Mouse (Mus musculus) intestine, embryonic 16.5 days (tissue): Measurements from ENCODE around the gene Mboat1. TPM values are rescaled to one million over a fixed set of nuclear protein-coding genes. Genes with fewer than 3 reads are reported as not detected.

ENCODE experiments used
- ATAC-seq: fragments of 200-750 bp; cut with Nextera tagmentation; 2 replicates; pipeline ENCODE4 v1.8.0; 2017; ENCODE audit warnings: moderate TSS enrichment, moderate library complexity
- H3K27ac ChIP-seq: fragments of 300-500 bp; sonication (generic); 2 replicates; pipeline ENCODE4 v1.5.1; 2014; ENCODE audit warnings: mild to moderate bottlenecking, low read length
- H3K27me3 ChIP-seq: fragments of 300-500 bp; sonication (generic); replicated peaks from 2 replicates; pipeline ENCODE4 v1.6.1; 2014; ENCODE audit warnings: low read length, control low read depth, mixed read lengths; ENCODE audit not compliant: control insufficient read depth, insufficient read depth
- H3K36me3 ChIP-seq: fragments of 300-500 bp; sonication (generic); 2 replicates; pipeline ENCODE4 v1.6.1; 2014; ENCODE audit warnings: low read length, control low read depth; ENCODE audit not compliant: control insufficient read depth, insufficient read depth
- H3K4me1 ChIP-seq: fragments of 300-500 bp; sonication (generic); 2 replicates; pipeline ENCODE4 v1.6.1; 2014; ENCODE audit warnings: low read length, control low read depth, mixed read lengths; ENCODE audit not compliant: control insufficient read depth, insufficient read depth
- H3K4me2 ChIP-seq: fragments of 300-500 bp; sonication (generic); 2 replicates; pipeline ENCODE4 v1.6.1; 2014; ENCODE audit warnings: low read depth, low read length, control low read depth
- H3K4me3 ChIP-seq: fragments of 300-500 bp; sonication (generic); 2 replicates; pipeline ENCODE4 v1.5.1; 2014; ENCODE audit warnings: mild to moderate bottlenecking, low read length
- H3K9ac ChIP-seq: fragments of 300-500 bp; sonication (generic); 2 replicates; pipeline ENCODE4 v1.6.1; 2014; ENCODE audit warnings: low read depth, low read length
- H3K9me3 ChIP-seq: fragments of 300-500 bp; sonication (generic); 2 replicates; pipeline ENCODE4 v1.6.1; 2016; ENCODE audit warnings: low read length, control low read depth; ENCODE audit not compliant: control insufficient read depth
- WGBS: fragments of 180-500 bp; shearing (Covaris S2); extraction: QIAGEN DNeasy Blood & Tissue Kit; methylation state at CpG from one replicate; pipeline ENCODE4 v1.1.7; 2014; 5-methylcytosine and 5-hydroxymethylcytosine counted together
- polyA plus RNA-seq: library from polyadenylated mRNA; unstranded; fragments of >200 nt; fragmentation: Nextera tagmentation; extraction: Ambion mirVana; gene quantifications from 2 replicates; pipeline ENCODE4 v1.2.1, GENCODE M21; 2015

Gene Mboat1
- polyA plus RNA-seq, 1 experiment from 2014 or later = 44.2 TPM

DNA sequence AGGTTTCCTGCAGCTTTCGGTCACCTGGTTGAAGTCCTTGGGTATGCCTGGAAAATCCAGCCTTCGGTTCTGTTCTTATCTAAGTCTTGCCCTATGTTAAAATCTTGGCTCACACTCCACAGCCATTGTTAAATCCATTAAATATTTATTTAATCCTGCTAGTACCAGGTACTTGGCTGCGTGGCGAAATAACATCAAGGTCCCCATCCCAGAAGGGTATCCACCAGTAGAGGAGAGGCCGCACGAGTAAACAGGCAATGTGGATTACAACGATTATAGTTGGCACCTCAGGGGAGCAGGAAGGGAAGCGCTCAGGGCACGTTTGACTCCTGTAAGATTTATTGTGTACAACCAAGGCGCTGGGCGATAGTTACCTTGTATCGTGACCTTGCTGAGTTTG is 4.4 kb downstream of the Mboat1 start:
- Histone ChIP-seq H3K4me1 (no peaks in the 10 kb centered on the region), H3K36me3 (no peaks in the 10 kb centered on the region), H3K27ac (no peak overlapping the region), H3K9me3 (no peaks in the 10 kb centered on the region), H3K9ac (no peak overlapping the region), H3K4me2 (no peak overlapping the region), H3K27me3 (no peaks in the 10 kb centered on the region), H3K4me3 (no peak overlapping the region)
- ATAC-seq = no peak
- 83% methylated on average over 12 of the region's 12 CpGs for WGBS

DNA sequence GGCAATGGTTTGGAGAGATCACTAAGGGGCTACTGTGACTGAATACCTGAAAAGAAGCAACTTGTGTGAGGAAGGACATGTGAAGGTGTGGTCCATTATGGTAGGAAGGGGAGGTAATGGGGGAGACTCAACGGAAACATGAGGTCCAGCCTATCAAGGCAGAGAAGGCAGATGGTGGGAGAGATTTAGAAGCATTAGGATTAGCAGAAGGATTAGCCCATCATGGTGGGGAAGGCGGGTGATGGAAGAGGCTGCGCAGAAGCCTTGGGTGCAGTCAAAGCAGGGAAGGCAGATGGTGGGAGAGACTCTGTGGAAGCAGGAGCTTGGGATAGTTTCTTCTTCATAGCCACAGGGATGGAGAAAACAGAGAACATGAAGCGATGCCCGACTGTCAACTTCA is 5.7 kb downstream of the Mboat1 start:
- Histone ChIP-seq H3K27ac (no peak overlapping the region), H3K36me3 (no peaks in the 10 kb centered on the region), H3K27me3 (no peaks in the 10 kb centered on the region), H3K4me3 (no peak overlapping the region), H3K9me3 (no peaks in the 10 kb centered on the region), H3K9ac (no peak overlapping the region), H3K4me2 (no peak overlapping the region), H3K4me1 (peaks cover 3% of the 10 kb centered on the region; the same call in 1 of the 2 replicates)
- ATAC-seq = no peak
- 96% methylated on average over 5 of the region's 5 CpGs for WGBS

DNA sequence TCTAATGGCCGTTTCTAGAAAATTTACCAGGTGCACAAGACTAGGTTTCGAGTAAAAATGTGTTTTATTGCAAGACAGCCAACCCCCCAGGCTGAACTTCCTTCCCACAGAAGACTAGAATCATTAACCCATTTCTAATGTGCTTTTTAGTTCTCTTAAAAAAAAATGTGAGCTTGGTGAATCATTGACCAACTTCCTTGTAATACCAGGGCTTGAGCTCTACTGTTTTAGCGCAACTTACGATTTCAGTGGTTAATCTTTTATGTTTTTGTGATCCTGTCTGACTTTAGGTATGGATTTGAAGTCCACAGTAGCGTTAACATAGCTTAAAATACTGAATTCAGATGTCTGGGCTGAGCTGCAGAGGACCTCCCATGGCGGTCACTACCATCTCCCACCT is 10.2 kb downstream of the Mboat1 start:
- Histone ChIP-seq H3K27ac (peak overlapping the region; percentile 68), H3K4me2 (peak overlapping the region; percentile 42), H3K9me3 (no peaks in the 10 kb centered on the region), H3K9ac (0 out of 2 replicates have a peak overlapping the region, but pooled peaks have one; percentile 14), H3K4me1 (peaks cover 11% of the 10 kb centered on the region), H3K27me3 (no peaks in the 10 kb centered on the region), H3K36me3 (no peaks in the 10 kb centered on the region), H3K4me3 (no peak overlapping the region)
- peak; percentile 71 for ATAC-seq
- WGBS = 61% methylated on average over 6 of the region's 6 CpGs

DNA sequence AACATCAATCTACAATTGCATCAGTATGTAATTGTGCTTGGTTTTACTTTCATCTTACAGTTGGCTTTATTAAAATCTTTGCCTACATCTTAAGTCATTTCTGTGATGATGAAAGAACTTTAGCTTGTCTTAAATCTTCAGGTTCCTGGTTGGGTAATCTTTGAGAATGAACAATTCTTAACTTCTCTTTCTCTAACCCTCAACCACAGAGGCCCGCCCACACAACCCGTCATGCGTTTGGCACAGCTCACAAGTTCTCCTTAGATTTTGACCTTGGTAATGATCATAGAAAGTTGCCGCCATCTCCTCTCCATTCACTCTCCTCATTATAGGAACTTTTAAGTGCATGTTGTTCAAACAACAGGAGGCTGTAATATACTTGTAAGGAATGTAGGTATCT is 18.0 kb downstream of the Mboat1 start:
- no peak overlapping the region for H3K9ac ChIP-seq
- WGBS = 72% methylated on average over 4 of the region's 4 CpGs
- no peaks in the 10 kb centered on the region for H3K9me3 ChIP-seq
- no peaks in the 10 kb centered on the region for H3K27me3 ChIP-seq
- H3K27ac ChIP-seq = no peak overlapping the region
- no peak overlapping the region for H3K4me2 ChIP-seq
- ATAC-seq = no peak
- H3K36me3 ChIP-seq = no peaks in the 10 kb centered on the region
- H3K4me1 ChIP-seq = 0 out of 2 replicates have a peak, but pooled peaks cover 2% of the 10 kb centered on the region
- no peak overlapping the region for H3K4me3 ChIP-seq

DNA sequence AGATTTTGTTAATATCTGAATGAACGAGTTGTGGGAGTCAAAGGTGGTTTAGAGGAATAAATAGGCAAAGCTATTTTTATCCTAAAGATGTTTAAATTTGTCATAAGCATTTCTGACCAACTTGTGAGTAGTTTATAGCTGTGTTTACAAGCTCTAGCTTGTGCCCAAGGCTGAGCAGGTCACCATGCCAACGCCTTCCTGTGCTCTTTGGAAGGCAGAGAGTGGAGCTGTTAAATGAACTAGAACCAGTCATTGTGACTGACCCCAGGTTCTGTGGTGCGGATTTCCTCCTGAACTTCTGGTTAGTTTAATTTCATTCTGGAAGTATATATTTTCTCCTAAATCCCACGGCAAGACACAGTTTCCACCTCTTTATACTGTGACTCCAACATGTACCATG is 23.3 kb downstream of the Mboat1 start:
- Histone ChIP-seq H3K9ac (no peak overlapping the region), H3K36me3 (no peaks in the 10 kb centered on the region), H3K4me2 (no peak overlapping the region), H3K4me3 (no peak overlapping the region), H3K4me1 (no peaks in the 10 kb centered on the region), H3K27me3 (no peaks in the 10 kb centered on the region), H3K9me3 (no peaks in the 10 kb centered on the region), H3K27ac (no peak overlapping the region)
- WGBS = 64% methylated on average over 4 of the region's 4 CpGs
- no peak for ATAC-seq

DNA sequence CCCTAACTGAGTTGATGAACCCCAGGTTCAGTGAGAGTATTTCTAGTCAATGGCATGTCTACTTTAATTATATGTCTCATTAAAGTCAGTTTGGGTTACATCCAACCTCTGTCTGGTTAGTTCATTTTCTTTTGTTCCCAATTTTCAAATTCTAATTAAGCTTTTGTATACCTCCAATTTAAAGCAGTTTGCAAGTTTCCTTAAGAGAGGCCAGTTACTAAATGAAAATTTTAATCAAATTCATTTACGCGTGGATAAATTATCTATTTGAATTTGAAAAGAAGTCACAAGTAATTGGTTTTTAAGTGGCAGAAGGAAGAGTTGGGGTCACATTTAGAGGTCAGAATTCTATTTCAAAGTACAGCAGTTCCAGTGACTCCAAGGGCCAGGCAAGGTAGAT is 27.2 kb downstream of the Mboat1 start:
- H3K36me3 ChIP-seq = no peaks in the 10 kb centered on the region
- no peak overlapping the region for H3K27ac ChIP-seq
- no peaks in the 10 kb centered on the region for H3K4me1 ChIP-seq
- no peak overlapping the region for H3K4me2 ChIP-seq
- no peaks in the 10 kb centered on the region for H3K9me3 ChIP-seq
- H3K9ac ChIP-seq = no peak overlapping the region
- no peak overlapping the region for H3K4me3 ChIP-seq
- ATAC-seq = no peak
- H3K27me3 ChIP-seq = no peaks in the 10 kb centered on the region
- WGBS = 95% methylated on average over 2 of the region's 2 CpGs

DNA sequence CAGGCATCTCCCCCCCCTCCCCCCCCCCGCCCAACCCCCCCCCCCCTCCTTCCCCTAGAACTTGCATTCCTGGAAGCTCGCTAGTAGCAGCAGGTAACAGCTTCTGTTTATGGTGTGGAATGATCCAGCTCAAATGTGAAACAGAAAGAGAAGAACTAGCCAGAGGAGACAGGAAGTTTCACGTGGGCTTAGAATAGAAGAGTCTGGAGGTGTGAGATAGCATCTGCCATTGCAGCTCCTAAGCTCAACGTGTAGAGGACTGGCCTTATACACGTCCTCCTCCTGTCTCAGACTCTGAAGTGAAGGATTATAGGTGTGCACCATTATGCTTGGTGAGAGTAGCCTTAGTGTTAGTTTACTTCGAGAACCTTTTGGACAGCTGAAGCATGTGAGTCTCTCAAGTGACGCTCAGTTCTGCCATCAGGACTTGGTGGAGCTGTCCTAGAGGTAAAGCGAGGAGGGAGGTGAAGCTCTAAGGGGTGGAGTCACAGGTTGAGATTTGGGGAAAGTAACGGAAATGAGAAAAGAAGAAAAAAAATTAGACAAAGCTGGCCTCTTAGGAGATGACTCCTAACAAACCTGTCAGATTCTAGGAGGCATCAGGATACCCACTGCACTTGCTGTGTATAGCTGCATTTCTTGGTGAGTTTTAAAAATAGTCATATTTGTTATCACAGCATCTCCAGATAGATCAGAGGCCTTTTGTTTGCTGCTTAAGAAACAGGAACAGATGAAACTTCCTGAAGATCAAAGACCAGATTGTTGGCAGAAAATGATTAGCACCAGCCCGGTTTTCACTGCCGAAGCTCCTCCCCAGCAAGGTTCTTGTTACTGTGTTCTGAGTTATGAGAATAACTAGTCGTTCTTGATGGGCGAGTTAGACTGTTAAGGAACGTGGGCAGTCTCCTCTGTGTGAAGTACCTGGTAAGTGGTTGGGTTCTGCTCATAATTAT is 30.1 kb downstream of the Mboat1 start:
- Histone ChIP-seq H3K27me3 (no peaks in the 10 kb centered on the region), H3K4me3 (no peak overlapping the region), H3K27ac (no peak overlapping the region), H3K4me1 (no peaks in the 10 kb centered on the region), H3K9ac (no peak overlapping the region), H3K4me2 (no peak overlapping the region), H3K9me3 (no peaks in the 10 kb centered on the region), H3K36me3 (no peaks in the 10 kb centered on the region)
- WGBS = 75% methylated on average over 12 of the region's 14 CpGs
- no peak for ATAC-seq

DNA sequence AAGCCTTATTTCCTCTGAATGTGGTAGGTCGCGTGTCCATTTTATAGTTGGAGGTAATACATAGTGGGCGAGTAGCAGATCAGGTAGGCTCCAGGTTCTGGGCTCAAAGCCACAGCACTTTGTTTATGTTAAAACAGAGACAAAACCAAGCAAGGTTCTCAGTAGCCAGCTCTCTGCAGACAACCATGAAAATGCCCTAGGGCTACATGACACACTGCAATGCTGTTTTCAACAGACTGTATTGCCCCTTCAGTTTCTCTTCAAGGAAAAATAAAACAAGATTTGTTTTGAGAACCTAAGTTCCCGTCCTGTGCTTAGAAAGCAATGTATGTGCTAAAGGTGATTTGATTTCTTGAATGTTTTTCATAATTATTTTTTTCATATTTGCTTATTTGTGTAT is 31.2 kb downstream of the Mboat1 start:
- no peak overlapping the region for H3K27ac ChIP-seq
- 83% methylated on average over 4 of the region's 4 CpGs for WGBS
- H3K4me2 ChIP-seq = no peak overlapping the region

DNA sequence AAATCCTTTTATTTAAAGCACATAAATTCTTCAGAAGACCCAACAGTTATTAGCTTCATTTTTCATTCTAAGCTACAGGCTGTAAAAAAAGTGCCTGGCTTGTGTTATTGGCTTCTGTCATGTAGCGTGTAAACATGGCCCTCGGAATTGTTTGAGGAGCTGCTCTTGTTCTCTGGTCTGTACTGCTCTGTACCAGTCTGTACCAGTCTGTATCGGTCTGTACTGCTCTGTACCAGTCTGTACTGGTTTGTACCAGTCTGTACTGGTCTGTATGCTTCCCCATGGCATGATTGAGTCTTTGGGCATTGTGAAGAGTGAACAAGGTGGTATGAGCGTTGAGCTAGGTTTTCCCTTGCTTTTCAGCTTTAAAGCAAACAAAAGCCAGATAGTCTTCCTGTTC is 32.5 kb downstream of the Mboat1 start:
- WGBS = 75% methylated on average over 4 of the region's 4 CpGs
- H3K4me1 ChIP-seq = no peaks in the 10 kb centered on the region
- ATAC-seq = no peak
- H3K36me3 ChIP-seq = no peaks in the 10 kb centered on the region
- no peak overlapping the region for H3K4me2 ChIP-seq
- no peak overlapping the region for H3K27ac ChIP-seq
- no peaks in the 10 kb centered on the region for H3K9me3 ChIP-seq
- no peak overlapping the region for H3K4me3 ChIP-seq
- no peaks in the 10 kb centered on the region for H3K27me3 ChIP-seq
- H3K9ac ChIP-seq = no peak overlapping the region

More for the DNA sequence above, 31.2 kb downstream of the Mboat1 start:
- no peaks in the 10 kb centered on the region for H3K36me3 ChIP-seq
- no peaks in the 10 kb centered on the region for H3K27me3 ChIP-seq
- H3K9ac ChIP-seq = no peak overlapping the region
- H3K4me3 ChIP-seq = no peak overlapping the region
- H3K4me1 ChIP-seq = no peaks in the 10 kb centered on the region
- H3K9me3 ChIP-seq = no peaks in the 10 kb centered on the region
- ATAC-seq = no peak
